Mouse (Mus musculus): ENCODE measurements around the gene Lin9.
"Not testable (repeated sequence)": the region's sequence is repeated elsewhere in the genome, so short reads cannot be mapped to it uniquely, and the experiment has no call there.

Gene Lin9

GRCm38 (mm10) chr1:180641137-180641517 lies at the start of gene Lin9:
Gene Lin9, plus strand, starts transcription at chr1:180641150.
- peak; percentile 95 for DNase-seq

- DNase-seq, result no peak
Measured at GRCm38 (mm10) chr1:180600578-180600977, 40.4 kb upstream of the Lin9 start.

GRCm38 (mm10) chr1:180601806-180602205 lies 39.1 kb upstream of the Lin9 start:
- no peak for DNase-seq

GRCm38 (mm10) chr1:180604579-180604978 lies 36.4 kb upstream of the Lin9 start:
- DNase-seq, result peak; percentile 41

GRCm38 (mm10) chr1:180606106-180606505 lies 34.8 kb upstream of the Lin9 start:
- DNase-seq, result no peak

GRCm38 (mm10) chr1:180606796-180607577 lies 34.0 kb upstream of the Lin9 start:
- no peak for DNase-seq

GRCm38 (mm10) chr1:180607578-180607879 lies 33.4 kb upstream of the Lin9 start:
- no peak for DNase-seq

- not testable (repeated sequence) for DNase-seq
Measured at GRCm38 (mm10) chr1:180611842-180612241, 29.1 kb upstream of the Lin9 start.

- no peak for DNase-seq
Measured at GRCm38 (mm10) chr1:180616762-180617161, 24.2 kb upstream of the Lin9 start.

- DNase-seq, result no peak
Measured at GRCm38 (mm10) chr1:180622389-180622788, 18.6 kb upstream of the Lin9 start.

GRCm38 (mm10) chr1:180623911-180624310 lies 17.0 kb upstream of the Lin9 start:
- no peak for DNase-seq

- DNase-seq, result peak; percentile 78
Measured at GRCm38 (mm10) chr1:180626141-180626540, 14.8 kb upstream of the Lin9 start.

- DNase-seq, result not testable (repeated sequence)
Measured at GRCm38 (mm10) chr1:180637796-180638195, 3.2 kb upstream of the Lin9 start.

- DNase-seq, result no peak
Measured at GRCm38 (mm10) chr1:180639416-180640401, 1.2 kb upstream of the Lin9 start.

GRCm38 (mm10) chr1:180640605-180641125 lies 285 bp upstream of the Lin9 start:
- peak; percentile 67 for DNase-seq

- peak; percentile 55 for DNase-seq
Measured at GRCm38 (mm10) chr1:180641518-180642227, 723 bp downstream of the Lin9 start.

GRCm38 (mm10) chr1:180642228-180642564 lies 1.2 kb downstream of the Lin9 start:
- no peak for DNase-seq

- DNase-seq, result no peak
Measured at GRCm38 (mm10) chr1:180691284-180691683, 50.3 kb downstream of the Lin9 start.

GRCm38 (mm10) chr1:180696626-180697352 lies 55.8 kb downstream of the Lin9 start, which contains the start of gene Mixl1:
Gene Mixl1, minus strand, starts transcription at chr1:180697034.
- DNase-seq, result peak; percentile 45

GRCm38 (mm10) chr1:180698063-180698462 lies 57.1 kb downstream of the Lin9 start:
- DNase-seq, result no peak

GRCm38 (mm10) chr1:180703400-180703799 lies 62.5 kb downstream of the Lin9 start:
- no peak for DNase-seq

GRCm38 (mm10) chr1:180707368-180707767 lies 66.4 kb downstream of the Lin9 start:
- DNase-seq, result no peak
